Mouse (Mus musculus): Measurements from ENCODE around the gene Prm1.

DNA sequence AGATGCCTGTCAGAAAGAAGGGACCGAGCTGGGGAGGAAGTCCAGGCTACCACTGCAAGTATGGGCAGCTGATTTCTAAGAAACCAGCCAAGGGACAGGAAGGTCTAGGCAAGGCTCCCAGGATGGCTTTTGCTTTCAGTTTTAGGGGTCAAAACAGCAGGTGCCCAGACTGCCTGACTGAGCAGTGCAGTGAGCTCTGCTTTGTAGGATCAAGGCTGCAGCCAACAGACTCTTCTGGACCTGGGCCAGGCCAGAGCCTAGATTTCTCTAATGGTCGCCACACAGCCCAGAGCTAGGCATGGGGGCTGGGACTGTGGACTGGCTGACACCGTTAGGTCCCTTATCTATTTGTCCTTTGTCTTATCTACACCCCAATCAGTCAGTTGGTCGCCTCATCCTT is 30.9 kb downstream of the Prm1 start:
- TF ChIP-seq POLR2A (IDR thresholded peaks at IDR 0.05; ENCODE audit: insufficient read length, low read depth) (no peak), MYOD1 (IDR thresholded peaks at IDR 0.05; ENCODE audit: control insufficient read depth in 1 of 3, insufficient read length in 2 of 3, low read depth in 2 of 3) (no peak), USF1 (IDR thresholded peaks at IDR 0.05; ENCODE audit: low read depth) (no peak), TCF12 (IDR thresholded peaks at IDR 0.05; ENCODE audit: insufficient read depth, poor library complexity, severe bottlenecking) (no peak), MYOG (IDR thresholded peaks at IDR 0.05; ENCODE audit: control insufficient read depth in 1 of 3, insufficient read depth in 1 of 3, insufficient read length in 2 of 3, low read depth in 2 of 3) (no peak), E2F4 (IDR thresholded peaks at IDR 0.05; ENCODE audit: insufficient read depth) (no peak), MAX (IDR thresholded peaks at IDR 0.05; ENCODE audit: low read depth) (no peak), POLR2AphosphoS2 (IDR thresholded peaks at IDR 0.05; ENCODE audit: insufficient read length, low read depth) (no peak), CEBPB (IDR thresholded peaks at IDR 0.05; ENCODE audit: insufficient read depth, poor library complexity, severe bottlenecking) (no peak), TCF3 (IDR thresholded peaks at IDR 0.05; ENCODE audit: insufficient read length, low read depth) (no peak)
